Mouse (Mus musculus) liver, embryonic 14.5 days (tissue): Measurements from ENCODE around the gene Ccdc73. TPM values are rescaled to one million over a fixed set of nuclear protein-coding genes. Genes with fewer than 3 reads are reported as not detected.
"Not testable (repeated sequence)": the region's sequence is repeated elsewhere in the genome, so short reads cannot be mapped to it uniquely, and the experiment has no call there.

Experiments
- ATAC-seq: fragments of 200-750 bp; cut with Nextera tagmentation; 2 replicates; pipeline ENCODE4 v1.8.0; 2017; ENCODE audit warnings: moderate number of reproducible peaks, mild to moderate bottlenecking, moderate library complexity; ENCODE audit not compliant: insufficient read depth
- DNase-seq, 3 experiments: peaks; one replicate each; pipeline ENCODE4 v3.0.0-alpha.2; 2012 to 2013; ENCODE audit warnings: low read depth in 3 of 3, low spot score in 3 of 3
- H3K27ac ChIP-seq: fragments of 300-500 bp; sonication (generic); 2 replicates; pipeline ENCODE4 v1.5.1; 2014; ENCODE audit warnings: moderate library complexity, mild to moderate bottlenecking, control low read depth, inconsistent platforms
- H3K27me3 ChIP-seq: fragments of 300-500 bp; sonication (generic); 2 replicates; pipeline ENCODE4 v1.6.1; 2014; ENCODE audit warnings: mild to moderate bottlenecking, low read length, moderate library complexity; ENCODE audit not compliant: control insufficient read depth, insufficient read depth
- H3K36me3 ChIP-seq: fragments of 300-500 bp; sonication (generic); replicated peaks from 2 replicates; pipeline ENCODE4 v1.6.1; 2014; ENCODE audit warnings: low read depth; ENCODE audit not compliant: control insufficient read depth, insufficient read depth
- H3K4me1 ChIP-seq, 2 experiments: fragments of 200-500 bp in 1 of 2; fragments of 300-500 bp in 1 of 2; sonication (generic) in 1 of 2; replicated peaks; 2 replicates each; pipeline ENCODE4 v1.6.1; 2012 to 2014; ENCODE audit warnings: antibody characterized with exemption in 1 of 2, inconsistent platforms in 1 of 2, low read length in 1 of 2; ENCODE audit not compliant: control insufficient read depth in 2 of 2, insufficient read depth in 2 of 2
- H3K4me2 ChIP-seq: fragments of 300-500 bp; sonication (generic); 2 replicates; pipeline ENCODE4 v1.6.1; 2014; ENCODE audit warnings: low read depth, mild to moderate bottlenecking, control low read depth, moderate library complexity
- H3K4me3 ChIP-seq, 2 experiments: fragments of 200-500 bp in 1 of 2; fragments of 300-500 bp in 1 of 2; sonication (generic) in 1 of 2; 2 replicates each; pipeline ENCODE4 v1.5.1; 2012 to 2014; ENCODE audit warnings: low read depth in 2 of 2, low read length in 2 of 2, mild to moderate bottlenecking in 2 of 2, control low read depth in 1 of 2, inconsistent platforms in 1 of 2, moderate library complexity in 1 of 2; ENCODE audit not compliant: insufficient read depth in 1 of 2
- H3K9ac ChIP-seq: fragments of 300-500 bp; sonication (generic); replicated peaks from 2 replicates; pipeline ENCODE4 v1.6.1; 2014; ENCODE audit warnings: mild to moderate bottlenecking, control low read depth, moderate library complexity
- H3K9me3 ChIP-seq: fragments of 300-500 bp; sonication (generic); 2 replicates; pipeline ENCODE4 v1.6.1; 2016; ENCODE audit warnings: low read length, mixed read lengths; ENCODE audit not compliant: control insufficient read depth
- CTCF ChIP-seq: IDR thresholded peaks from 2 replicates; pipeline ENCODE4 v1.5.1; 2016; ENCODE audit warnings: antibody characterized with exemption, low read depth, control low read depth
- EP300 ChIP-seq: IDR thresholded peaks from 2 replicates; pipeline ENCODE4 v1.6.1; 2016; ENCODE audit warnings: antibody characterized with exemption, low read depth
- WGBS: fragments of 180-500 bp; shearing (Covaris S2); extraction: QIAGEN DNeasy Blood & Tissue Kit; methylation state at CpG from one replicate; pipeline ENCODE4 v1.1.7; 2014; ENCODE audit not compliant: insufficient replicate concordance; 5-methylcytosine and 5-hydroxymethylcytosine counted together
- polyA plus RNA-seq, 2 experiments: library from polyadenylated mRNA; depleted of rRNA in 1 of 2; stranded (reverse) in 1 of 2; unstranded in 1 of 2; fragments of >200 nt; fragmentation: Nextera tagmentation in 1 of 2; extraction: Ambion mirVana in 1 of 2; gene quantifications; 2 replicates each; pipeline versions ENCODE4 v1.2.1 to v1.2.3; 2012 to 2014

Ccdc73 gene
- polyA plus RNA-seq (2012; rRNA removed) = 2.1 TPM in 1 of 2 replicates, not detected in the other
- polyA plus RNA-seq (2014; fragmentation: Nextera tagmentation; extraction: Ambion mirVana) = 2.5 and 3.5 TPM in 2 replicates

DNA sequence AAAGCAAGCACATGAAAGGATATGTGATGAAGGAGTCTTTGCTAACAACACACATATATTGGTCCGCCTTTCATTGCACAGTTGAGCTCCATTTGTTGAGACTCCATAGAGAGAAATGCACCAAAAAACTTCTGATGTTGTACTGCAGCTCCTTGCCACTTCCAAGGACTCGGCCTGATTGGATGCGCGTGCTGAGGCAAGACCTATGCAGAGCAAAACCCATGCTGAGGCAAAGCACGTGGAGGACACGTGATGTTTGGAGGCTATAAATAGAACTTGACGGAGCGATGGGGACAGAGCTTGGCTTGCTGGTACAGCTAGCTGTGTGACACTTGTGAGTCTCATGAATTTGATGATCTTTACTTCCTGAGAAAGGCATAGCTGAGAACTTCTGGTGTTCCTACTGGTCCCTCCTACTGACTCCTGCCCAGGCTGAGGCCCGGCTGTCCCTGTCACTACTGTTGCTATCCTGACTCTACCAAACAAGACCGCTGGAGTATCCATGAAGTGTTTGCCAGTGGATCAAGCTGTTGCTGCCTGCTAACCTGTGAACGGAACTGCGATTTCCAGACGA, at the start of gene Ccdc73:
Ccdc73 (plus strand) TSS at position 524 of the 574 bp plus-strand sequence.
- WGBS = 66% methylated on average over 13 of the region's 13 CpGs
- Histone ChIP-seq H3K9me3 (no peaks in the 10 kb centered on the region), H3K27me3 (no peaks in the 10 kb centered on the region), H3K36me3 (no peaks in the 10 kb centered on the region), H3K4me2 (no peak within 1 kb of the TSS), H3K27ac (no peak within 1 kb of the TSS), H3K9ac (no peak within 1 kb of the TSS), H3K4me1 (no peaks in the 10 kb centered on the region), H3K4me3 (no peak within 1 kb of the TSS)
- ATAC-seq (no peak), DNase-seq (no peak)
- TF ChIP-seq EP300 = no peak
- no peak for TF ChIP-seq CTCF

DNA sequence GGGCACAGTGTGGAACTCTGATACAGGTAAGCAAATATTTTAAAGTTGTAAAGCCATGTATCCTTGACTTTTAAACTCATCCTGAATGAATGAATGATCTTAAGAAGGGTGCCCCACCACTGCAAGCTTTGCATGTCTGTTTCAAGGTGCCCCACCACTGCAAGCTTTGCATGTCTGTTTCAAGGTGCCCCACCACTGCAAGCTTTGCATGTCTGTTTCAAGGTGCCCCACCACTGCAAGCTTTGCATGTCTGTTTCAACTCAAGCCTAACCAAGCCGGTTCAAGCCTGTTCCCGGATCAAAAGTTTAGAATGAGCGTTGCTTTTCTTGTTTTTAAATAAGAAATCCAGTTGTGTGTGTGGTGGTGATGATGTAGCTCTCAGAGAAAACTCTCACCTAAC, 48.8 kb upstream of the Ccdc73 start:
- ATAC-seq, H3K4me2 ChIP-seq, H3K9ac ChIP-seq, DNase-seq, H3K36me3 ChIP-seq, H3K4me3 ChIP-seq, H3K27me3 ChIP-seq, H3K9me3 ChIP-seq, H3K27ac ChIP-seq: not testable (repeated sequence)
- H3K4me1 ChIP-seq = peaks cover 9 to 10% of the 10 kb centered on the region in 2 experiments; a peak in 3 of 4 replicates
- 70% methylated on average over 3 of the region's 3 CpGs for WGBS

DNA sequence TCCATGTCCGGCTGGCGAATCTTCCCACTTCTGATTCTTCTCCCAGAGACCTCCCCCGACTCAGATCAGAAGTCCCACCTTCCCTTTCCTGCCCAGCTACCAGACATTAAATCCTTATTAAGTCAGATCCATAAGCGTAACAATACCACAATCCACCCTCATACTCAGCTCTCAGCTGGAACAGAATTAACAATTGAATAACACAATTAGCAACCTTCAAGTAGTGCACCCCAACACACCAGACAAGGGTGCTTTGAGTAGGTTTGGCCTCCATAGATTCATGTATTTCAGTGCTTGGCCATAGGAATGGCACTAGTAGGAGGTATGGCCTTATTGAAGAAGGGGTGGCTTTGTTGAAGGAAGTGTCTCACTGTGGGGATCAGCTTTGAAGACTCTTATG, 41.4 kb upstream of the Ccdc73 start:
- WGBS = 63% methylated on average over 4 of the region's 4 CpGs
- Histone ChIP-seq H3K27ac (no peak overlapping the region), H3K4me2 (no peak overlapping the region), H3K9ac (no peak overlapping the region), H3K4me3 (no peak overlapping the region), H3K36me3 (no peaks in the 10 kb centered on the region), H3K4me1 (no peaks in the 10 kb centered on the region), H3K27me3 (no peaks in the 10 kb centered on the region), H3K9me3 (no peaks in the 10 kb centered on the region)
- no peak for ATAC-seq
- TF ChIP-seq EP300 = no peak
- no peak for TF ChIP-seq CTCF
- DNase-seq = no peak

DNA sequence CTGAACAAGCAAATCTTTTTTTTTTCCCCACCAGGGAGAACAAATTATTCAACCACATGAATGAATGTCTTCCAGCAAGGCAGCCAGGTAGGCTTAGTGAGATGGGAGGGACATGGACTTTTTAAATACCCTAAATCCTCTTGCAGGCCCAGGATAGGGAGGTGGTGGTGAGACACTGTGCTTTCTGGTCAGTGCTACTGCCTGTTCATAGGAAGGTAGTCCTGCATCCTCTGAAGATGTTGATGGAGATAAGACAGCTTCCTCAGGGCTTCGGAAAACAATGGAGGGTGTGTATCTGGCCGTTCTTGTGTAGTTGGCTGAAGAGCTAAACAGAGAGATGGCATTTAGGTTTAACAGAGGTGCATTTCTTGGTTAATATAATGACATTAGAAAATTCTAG, 35.1 kb upstream of the Ccdc73 start:
- H3K4me3 ChIP-seq = no peak overlapping the region
- no peak for TF ChIP-seq EP300
- TF ChIP-seq CTCF = no peak
- H3K9ac ChIP-seq = no peak overlapping the region
- H3K9me3 ChIP-seq = no peaks in the 10 kb centered on the region
- 66% methylated on average over 2 of the region's 2 CpGs for WGBS
- no peak overlapping the region for H3K27ac ChIP-seq
- no peak for DNase-seq
- no peak overlapping the region for H3K4me2 ChIP-seq
- H3K27me3 ChIP-seq = no peaks in the 10 kb centered on the region
- no peaks in the 10 kb centered on the region for H3K36me3 ChIP-seq
- no peak for ATAC-seq
- no peaks in the 10 kb centered on the region for H3K4me1 ChIP-seq

DNA sequence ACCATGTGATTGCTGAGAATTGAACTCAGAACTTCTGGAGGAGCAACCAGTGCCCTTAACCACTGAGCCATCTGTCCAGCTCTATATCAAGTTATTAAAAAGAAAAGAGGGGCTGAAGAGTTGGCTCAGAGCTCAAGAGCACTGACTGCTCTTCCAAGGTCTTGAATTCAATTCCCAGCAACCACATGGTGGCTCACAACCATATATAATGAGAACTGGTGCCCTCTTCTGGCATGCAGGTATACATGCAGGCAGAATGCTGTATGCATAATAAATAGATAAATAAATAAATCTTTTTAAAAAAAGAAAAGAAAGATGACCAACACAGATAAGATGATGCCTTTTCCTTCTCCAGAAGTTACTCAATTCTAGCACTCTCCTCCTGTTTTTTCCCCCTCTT, 26.6 kb upstream of the Ccdc73 start:
- Histone ChIP-seq H3K4me3 (no peak overlapping the region), H3K9ac (no peak overlapping the region), H3K27me3 (no peaks in the 10 kb centered on the region), H3K36me3 (no peaks in the 10 kb centered on the region), H3K4me2 (no peak overlapping the region), H3K9me3 (no peaks in the 10 kb centered on the region), H3K4me1 (no peaks in the 10 kb centered on the region), H3K27ac (no peak overlapping the region)
- DNase-seq = no peak
- ATAC-seq = no peak
- TF ChIP-seq EP300 (no peak), CTCF (no peak)
